Mouse (Mus musculus): ENCODE data around the gene Atxn10. TPM values are rescaled to one million over a fixed set of nuclear protein-coding genes. Genes with fewer than 3 reads are reported as not detected.

The Atxn10 gene
- total RNA-seq, 4 experiments from 2014 or later, result 76.3 to 81.5 (median 77.6) TPM

DNA sequence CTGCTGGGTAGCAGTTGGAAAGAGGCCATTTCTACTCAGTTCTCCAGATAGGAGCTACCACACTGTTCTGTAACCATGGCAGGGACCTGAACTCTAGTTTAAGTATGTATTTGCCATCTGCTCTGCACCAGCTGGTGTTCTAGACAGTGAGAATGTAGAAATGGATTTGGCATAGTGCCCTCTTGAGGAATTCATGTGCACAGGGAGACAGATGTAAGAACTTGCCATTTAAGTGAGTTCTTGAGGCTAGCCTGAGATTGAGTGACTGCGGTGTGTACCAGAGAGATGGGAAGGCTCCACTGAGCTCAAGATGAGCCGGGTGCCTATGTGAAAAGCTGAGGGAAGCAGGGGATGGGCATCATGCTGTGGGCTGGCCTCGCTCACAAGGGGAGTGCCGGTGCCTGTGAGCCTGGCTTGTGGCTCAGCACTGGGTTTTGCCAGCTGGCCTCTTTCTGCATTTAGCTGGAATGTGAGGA is 67.2 kb downstream of the Atxn10 start:
- peak; percentile 20 for DNase-seq (ENCODE audit: low spot score)

DNA sequence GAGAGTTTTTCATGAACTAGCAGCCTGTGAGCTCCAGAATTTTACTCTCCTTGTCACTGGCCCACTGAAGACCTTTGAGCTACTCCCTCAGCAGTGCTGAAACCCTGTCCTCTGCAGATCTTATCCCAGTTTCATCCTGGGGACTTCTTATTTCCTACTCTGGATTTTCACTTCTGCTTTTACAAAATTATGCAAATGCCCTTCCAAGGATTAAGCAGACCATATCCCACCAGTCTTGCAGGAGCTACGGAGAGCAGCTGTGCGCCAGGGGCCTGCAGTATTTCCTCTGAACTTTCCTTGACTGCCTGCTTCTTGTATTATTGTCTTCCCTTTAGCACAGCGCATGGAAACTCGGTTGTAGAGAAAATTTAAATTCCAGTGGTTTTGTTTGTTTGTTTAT is 68.7 kb downstream of the Atxn10 start:
- DNase-seq (ENCODE audit: low spot score), result no peak

DNA sequence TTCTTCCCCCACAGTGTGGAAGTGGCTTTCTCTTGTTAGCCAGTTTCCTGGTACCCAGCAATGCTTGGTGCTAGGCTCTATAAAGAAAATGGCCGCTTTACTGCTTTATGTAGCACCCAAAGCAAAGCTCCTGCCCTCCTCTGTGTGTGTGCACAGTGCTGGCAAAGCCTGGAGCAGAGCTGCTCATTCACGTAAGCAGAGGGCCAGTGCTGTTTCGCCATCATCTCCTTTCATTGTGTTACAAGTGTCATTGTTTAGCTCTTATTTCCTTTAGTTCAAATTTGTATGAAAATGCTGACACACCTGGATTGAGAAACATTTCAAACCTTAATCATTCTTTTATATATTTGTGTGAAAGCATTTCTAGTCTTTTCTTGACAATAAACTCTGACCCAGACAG is 69.5 kb downstream of the Atxn10 start:
- DNase-seq (ENCODE audit: low spot score), result no peak

DNA sequence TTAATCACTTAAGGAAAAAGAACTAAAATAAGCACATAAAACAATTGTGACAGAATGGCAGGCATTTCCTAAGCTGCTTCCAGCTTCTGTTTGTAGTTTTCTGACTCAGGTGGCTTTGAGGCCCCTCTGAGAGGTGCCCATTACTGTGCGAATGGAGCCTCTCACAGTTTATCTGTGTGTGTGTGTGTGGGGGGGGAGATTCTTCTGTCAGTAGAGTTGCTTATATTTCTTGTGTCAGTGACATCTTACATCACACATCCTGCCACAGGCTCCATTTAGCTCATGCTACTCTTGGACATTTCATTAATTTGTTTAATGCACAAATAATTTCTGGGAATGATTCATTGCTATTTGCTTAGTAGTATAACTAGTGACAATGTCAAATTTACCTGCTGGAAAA is 70.8 kb downstream of the Atxn10 start:
- no peak for DNase-seq (ENCODE audit: low spot score)

DNA sequence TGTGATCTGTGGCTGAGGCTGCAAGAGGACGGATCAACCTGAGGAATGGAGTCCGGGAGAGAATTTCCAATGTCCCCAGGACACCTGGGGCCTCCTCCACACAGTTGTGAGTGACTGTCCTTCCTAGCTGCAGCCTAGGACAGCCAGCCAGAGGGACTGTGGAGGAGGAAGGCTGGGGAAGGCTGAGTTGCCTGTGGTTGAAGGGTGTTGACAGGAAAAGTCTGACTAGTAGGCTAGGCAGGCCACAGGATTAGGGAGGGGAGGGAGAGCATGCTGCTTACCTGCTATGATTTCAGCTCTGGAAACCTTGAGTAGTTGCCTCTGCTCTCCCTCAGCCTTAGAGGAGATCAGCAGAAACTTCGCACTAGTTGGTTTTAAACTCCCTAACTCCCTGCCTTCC is 71.3 kb downstream of the Atxn10 start:
- DNase-seq (ENCODE audit: low spot score), result no peak

DNA sequence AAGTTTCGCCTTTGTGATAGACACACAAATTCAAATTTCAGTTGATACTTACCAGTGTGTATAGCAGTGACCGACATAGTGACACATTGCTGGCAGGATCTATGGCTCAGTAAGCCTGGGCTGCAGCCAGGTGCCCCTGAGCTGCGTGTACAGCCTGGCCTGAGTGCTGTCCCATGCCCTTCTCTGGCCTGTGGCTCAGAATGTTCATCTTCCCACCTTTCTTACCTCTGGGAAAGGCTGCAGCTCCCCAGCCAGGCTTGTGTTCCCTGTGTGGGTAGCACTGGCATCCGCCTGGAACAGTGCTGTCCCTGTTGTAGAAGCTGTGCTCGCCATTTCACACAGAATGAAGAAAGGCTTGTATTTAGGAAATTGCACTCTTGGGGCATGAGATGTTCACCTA is 72.7 kb downstream of the Atxn10 start:
- no peak for DNase-seq (ENCODE audit: low spot score)

DNA sequence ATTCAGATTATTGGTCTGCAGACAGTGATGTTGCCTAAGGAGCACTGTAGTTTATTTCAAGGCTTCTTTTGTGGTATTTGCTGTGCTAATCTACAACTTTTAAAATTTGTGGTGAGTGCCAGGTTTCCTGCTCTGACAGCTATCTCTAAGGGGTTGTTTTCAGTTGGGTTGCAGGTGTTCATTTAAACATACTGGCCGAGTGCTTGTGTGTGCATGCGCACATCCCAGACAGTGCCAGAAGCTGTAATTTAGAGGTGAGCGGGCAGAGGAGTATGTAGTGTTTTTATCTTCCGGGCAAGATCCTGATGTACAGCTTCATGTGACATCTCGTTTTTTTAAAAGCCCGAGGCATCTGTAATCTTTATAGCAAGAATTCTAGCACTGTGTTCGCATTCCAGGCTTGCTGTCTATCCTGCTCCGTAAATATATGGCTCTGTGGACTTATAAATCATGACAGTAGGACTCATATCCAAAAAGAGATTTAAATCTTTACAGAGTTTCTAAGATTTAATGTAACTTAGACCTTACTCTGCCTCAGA is 73.3 kb downstream of the Atxn10 start:
- no peak for DNase-seq (ENCODE audit: low spot score)

DNA sequence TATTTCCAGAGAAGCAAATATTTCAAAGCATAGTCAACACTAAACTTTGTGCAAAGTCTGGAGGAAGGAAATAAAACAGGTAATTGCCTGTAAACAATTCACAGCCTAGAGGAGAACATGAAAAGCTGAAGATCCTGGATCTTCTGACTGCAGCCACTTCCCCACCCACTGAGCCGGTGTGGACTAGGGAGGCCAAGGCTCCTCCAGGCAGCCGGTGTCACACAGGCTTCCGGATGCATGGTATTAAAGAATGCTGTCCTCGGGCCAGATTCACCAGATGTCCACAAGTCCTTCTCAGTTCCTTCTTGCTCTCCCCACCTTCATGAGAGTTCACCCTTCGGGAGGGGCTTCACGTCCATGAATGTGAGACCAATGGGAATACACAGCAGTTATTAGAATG is 73.8 kb downstream of the Atxn10 start:
- no peak for DNase-seq (ENCODE audit: low spot score)

DNA sequence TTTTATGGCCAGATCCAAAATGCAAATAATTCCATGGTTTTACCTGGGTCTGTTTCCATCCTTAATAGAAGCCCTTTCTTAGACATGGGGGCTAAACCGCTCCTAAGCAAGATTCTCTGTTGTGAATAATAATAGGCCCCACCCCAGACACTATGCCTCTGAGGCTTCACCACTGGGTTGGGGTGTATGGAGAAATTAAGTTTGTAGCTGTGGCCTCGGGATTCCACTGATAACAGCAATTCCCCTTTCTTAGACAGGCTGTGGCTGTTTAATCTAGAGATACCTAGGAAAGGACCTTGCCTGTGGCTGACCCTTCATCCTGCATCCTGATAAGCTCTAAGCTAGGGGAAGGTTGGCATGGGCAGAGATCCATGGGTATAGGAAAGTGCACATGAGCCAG is 78.6 kb downstream of the Atxn10 start:
- no peak for DNase-seq (ENCODE audit: low spot score)

DNA sequence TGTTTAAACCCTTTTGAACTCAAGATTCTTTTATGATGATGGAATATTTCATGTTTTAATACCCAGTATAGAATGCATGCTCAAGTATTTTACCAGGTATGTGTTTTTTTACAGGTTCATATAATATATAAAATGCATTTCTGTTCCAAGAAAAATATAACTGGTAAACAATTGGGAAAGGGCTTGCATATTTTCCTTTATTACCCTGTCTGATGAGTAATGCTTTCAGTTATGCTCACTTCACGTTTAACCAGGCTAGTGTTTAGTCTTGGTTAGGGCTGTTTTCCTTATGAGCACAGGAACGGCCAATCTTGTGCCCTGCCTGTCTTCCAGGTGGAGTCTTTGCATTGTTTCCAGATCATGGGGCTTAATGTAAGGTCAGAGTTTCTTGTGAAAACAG is 84.6 kb downstream of the Atxn10 start:
- DNase-seq (ENCODE audit: low spot score), result no peak

DNA sequence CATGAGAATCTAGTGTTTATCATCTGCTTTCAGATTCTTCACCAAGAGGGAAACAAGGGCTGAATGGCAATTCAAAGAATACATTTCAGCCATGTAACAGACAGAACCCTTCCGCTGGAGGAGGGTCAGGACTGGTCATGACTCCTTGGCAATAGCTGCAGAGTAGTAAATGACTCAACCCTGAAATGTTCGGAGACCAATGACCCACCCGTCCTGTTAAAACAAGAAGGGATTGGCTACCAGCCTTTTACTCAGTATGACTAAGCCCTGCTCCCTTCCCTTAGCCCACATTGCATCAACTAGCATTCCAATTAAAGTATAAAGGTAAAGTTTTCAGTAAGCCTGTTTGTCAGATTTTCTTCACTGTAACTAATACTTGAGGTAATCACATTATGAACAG is 88.2 kb downstream of the Atxn10 start:
- DNase-seq (ENCODE audit: low spot score), result peak; percentile 36

DNA sequence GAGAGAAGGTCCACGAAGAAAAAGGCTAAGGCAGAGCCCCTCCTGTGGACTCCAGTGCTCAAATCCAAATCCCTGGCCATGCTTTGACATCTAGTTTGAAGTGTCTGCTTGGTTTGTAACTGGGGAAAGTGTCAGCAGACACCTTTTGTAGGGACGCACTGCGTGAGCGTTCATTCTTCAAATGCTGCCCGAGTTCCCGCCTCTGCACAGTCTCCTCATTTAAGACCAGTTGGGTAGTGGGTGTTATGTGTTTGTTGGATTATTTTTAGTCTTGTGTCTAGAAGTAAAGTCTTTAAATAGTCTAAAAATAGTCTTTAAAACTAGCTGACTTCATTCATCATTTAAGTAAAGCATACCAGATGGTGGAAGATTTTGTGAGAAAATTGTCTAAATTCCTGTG is 92.1 kb downstream of the Atxn10 start:
- DNase-seq (ENCODE audit: low spot score), result no peak

DNA sequence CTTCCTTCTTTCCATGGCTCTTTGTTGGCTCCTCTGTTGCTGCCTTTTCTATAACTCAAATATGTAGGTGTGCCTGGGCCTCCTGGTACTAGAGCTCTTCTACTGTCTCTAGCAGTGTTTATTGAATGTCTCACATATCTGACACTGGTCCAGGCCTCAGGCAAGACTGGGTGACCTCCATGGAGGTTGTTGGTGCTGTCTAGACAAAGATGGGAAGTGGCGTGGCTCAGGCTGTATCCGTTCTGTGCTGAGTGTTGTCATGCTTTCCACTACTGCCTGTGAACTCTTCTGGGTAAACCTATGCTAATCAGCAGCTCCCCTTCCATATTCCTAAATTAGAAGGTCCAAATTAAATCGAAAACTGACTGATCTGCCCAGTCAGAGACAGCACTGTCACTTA is 106.5 kb downstream of the Atxn10 start:
- no peak for DNase-seq (ENCODE audit: low spot score)

DNA sequence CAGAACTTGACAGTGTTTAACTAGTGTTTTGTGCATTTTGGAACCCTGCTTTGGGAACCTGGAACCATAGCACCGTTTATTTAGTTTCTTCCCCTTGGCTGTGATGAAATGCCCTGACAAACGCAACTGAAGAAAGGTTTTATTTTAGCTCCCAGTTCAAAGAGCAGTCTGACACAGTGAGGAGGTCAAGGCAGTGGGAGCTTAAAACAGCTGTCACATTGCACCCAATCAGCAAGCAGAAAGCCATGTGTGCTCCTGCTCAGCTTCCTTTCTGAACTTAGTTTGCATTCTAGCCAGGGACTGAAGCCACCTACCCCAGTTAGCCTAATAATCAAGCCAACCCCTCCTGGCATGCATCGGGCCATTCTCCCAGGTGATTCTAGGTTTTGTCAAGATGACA is 110.6 kb downstream of the Atxn10 start:
- DNase-seq (ENCODE audit: low spot score), result no peak

DNA sequence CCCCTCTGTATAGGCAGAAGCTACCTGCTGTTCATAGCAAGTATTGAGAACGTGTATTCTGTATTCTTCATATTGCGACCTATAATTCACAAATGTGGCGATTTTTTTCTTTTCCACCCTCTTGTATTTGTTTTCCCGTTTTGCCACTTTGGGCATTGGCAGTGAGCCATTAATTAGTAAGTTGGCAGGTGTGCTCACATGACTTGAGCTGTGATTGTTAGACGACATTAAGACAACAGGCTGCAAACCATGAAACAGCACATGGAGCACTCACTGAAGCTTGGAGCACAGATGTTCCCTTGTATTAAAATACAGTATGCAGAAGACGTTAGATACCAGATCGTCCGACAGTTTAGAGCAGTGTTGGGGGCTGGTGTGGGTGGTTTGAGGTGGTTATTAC is 120.8 kb downstream of the Atxn10 start:
- no peak for DNase-seq (ENCODE audit: low spot score)

DNA sequence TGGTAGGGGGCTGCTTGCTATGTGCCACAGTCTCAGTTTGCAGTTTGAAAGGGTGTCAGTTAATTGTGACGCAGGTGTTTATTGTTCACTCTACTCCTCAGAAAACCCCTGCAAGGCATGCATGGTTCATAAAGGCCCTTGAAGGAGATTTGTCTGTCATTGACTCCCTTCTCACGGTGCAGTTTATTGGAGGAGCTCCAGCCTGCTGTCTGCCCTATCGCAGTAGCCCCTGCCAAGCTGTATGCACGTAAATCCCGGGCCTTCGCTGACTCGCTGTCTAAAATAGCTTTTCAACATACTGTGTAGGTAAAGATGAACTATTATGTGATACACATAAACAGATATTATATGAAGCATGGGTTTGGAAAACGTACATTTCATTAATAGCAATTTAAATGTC is 121.8 kb downstream of the Atxn10 start:
- DNase-seq (ENCODE audit: low spot score), result no peak

DNA sequence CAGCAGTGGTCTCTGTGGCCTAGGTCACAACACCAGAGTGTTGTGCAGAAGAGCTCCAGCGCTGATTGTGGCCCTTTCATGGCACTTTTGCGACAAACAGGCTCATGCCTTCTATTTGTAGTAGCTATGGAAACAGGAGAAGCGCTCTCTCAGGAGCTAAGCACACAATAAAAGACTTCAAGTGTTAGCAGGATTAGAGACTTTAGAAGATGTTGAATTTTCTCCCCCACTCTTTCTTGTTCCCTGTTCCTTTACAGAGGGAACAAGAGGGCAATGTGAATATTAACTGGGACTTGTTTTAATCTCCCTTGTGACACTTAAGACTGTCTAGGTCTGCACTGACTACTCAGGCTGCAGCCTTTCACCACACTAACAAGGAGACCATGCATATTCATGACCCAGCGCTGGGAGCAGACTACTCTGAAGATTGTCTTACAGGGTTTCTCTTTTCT is 122.6 kb downstream of the Atxn10 start:
- DNase-seq (ENCODE audit: low spot score), result no peak

DNA sequence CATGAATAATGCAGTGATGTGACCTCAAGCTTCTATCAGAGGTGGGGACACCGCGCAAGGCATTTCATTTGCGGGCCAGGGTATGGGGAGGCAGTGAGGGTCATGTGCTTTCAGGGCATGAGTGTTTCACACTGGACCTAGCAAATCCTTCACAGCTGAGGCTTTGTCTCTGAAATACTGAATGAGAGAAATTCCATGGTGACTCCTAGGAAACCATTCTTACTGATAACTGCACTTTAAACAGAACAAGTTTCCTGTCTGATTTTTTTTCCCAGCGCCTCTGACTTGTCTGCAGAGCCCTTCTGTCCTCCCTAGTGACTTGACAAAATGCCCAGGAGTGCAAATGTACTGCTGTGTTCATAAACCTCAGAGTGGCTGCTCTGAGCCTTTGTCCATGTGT is 125.5 kb downstream of the Atxn10 start:
- DNase-seq (ENCODE audit: low spot score), result peak; percentile 33

DNA sequence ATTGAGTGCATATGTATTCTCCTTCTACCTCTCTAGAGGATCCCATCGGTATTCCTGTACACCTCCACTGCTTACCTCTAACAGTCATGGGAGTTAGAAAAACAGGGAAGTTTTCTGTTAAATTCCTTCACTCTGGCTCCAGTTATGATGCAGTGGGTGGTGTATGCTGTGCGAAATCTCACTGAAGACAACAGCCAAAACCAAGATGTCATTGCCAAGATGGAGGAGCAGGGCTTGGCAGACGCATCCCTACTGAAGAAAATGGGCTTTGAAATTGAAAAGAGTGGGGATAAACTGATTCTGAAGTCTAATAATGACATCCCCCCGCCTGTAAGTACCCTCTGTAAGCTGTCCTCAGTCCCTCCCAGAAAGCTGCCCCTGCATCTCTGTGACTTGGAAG is 126.1 kb downstream of the Atxn10 start:
- DNase-seq (ENCODE audit: low spot score), result no peak

DNA sequence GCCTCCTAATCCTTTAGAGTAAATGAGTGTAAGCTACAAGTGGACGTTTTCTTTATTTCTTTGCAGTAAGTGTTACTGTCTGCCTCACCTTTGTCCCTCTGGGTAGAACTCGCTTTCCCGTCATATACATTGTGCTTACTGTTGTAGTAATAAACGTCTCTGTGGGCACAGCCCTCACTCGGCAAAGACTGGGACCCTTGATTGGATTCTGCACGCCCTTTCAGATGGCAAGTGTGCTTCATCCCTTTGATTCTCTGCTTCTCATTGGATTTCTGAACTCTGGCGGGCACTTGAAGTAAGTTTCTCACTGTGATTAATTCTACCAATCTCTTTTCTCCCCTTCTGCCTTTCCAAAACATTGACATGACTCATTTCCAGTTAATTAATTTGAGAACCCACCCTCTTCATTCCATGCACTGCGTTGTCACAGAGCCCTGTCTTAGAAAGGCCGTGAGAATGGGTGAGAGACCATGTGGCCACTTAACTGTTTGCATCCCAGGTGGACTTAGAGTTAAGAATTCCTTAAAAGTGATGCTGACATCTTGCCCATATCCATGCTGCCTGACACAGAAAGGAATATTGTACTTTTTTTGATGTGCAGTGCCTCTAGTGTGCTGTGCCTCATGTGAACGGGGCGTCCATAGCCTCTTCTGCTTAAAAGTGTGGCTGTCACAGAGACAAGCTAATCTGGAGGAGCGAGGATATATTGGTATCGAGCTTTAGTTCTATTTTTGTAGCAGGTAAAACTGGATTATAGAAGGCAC is 127.2 kb downstream of the Atxn10 start:
- DNase-seq (ENCODE audit: low spot score), result no peak

DNA sequence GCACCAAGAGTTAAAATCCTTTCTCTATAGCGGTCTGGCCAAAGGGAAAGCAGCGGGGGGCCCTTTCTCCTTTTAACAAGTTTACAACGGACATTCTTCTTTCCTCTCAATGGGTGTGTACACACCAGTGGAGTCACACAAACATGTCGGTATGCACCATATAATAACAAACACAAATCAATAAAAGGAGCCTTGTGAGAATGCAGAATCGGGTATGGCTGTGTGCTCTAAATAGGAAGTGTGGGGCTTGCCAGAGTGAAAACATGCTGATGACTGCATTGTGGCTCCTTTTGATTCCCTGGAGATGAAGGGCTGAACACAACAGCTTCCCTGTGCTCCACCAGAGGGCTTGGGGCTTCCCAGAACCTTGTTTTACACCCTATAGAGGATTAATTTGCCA is 128.1 kb downstream of the Atxn10 start:
- DNase-seq (ENCODE audit: low spot score), result no peak

DNA sequence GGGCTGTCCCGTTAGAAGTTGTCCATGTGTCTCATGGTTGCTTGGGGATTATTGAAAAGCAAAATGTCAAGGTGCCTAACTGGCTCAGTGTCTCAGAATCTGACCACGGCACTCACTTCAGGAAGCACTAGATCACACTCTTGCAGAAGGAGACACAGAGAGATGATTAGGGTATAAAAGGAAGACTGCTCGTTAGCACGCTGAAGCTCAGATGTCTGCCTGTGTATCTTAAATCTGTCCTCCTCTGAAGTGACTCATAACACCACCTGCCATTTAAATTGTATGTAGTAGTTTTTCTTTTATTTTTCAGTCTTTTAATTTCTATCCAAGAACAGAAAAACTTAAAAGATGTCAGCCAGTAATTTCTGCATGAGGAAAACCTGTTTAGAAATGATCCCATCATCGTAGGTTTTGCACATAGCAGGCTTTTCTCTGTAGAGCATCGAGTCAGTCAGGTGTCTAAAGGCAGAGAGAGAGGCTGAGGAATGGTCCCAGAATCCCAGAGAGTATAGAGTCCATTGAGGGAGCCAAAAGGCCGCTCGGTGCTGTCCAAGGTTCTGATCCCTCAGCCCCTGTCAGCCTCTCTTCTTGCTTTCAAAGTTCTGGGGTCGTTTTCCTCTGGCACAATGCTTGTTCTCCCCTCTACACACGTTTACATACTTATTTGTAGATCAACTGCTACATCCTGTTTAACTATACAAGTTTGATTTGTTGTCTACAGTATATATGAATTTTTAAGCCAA is 128.9 kb downstream of the Atxn10 start:
- DNase-seq (ENCODE audit: low spot score), result no peak

Data from heart, adult 8-10 months (tissue).